Mouse (Mus musculus) embryonic fibroblast, embryonic 13.5 days (primary cell): Measurements from ENCODE around the gene Tmem87a.
A peak's percentile ranks its signal among the peaks of the same experiment; 100 is the strongest.

ENCODE experiments used
- CTCF ChIP-seq: IDR thresholded peaks from 2 replicates; pipeline ENCODE4 v1.5.1; 2011; ENCODE audit warnings: mild to moderate bottlenecking, control low read depth, low read length, moderate library complexity, borderline replicate concordance; ENCODE audit not compliant: insufficient read depth
- POLR2A ChIP-seq: IDR thresholded peaks from 2 replicates; pipeline ENCODE4 v1.6.1; 2011; ENCODE audit warnings: low read depth, mild to moderate bottlenecking, control low read depth, low read length, moderate library complexity

DNA sequence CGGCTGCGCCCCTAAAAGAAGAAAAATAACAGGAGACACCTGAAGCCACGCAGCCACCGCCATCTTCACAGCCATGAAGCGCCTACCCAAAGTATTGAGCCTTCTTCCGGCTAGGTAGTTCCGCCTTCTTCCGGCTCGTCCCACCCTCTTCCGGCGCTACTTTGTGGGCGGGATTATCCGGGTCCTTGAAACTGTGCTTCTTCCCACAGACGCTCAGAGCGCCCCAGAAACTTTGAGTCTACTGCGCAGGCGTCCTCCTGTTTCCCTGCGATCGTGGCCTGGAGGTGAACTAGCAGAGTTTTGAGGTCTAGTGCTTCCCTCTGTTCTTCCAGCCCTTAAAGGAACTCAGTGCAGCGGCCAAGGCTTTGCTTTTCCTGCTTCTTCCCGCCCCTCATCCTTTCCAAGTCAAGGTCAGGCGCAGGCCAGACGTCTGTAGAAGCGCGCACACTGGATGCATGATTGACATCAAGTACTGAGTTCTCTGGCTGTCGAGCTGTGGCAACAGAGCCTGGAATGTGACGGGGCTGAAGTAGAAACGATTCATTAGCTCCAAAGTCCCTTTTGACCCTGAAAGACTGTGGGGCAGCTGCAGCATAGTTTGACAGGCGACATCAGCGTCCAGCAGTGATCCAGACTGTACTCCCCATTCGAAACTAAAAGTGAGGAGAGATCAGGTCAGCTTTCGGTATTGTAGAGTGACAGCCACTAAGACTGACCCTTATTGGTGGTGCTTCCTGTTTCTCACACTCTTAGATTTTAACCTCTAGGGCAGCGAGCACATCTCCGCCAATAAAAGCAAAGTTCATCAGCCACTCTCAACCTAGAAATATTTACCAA is at the start of gene Tmem87a:
- TF ChIP-seq CTCF (no peak), POLR2A (peak; percentile 91)
